In genomic region chr6:72916330-72916729, GRCm38 (mm10) we compare ENCODE assay signal across 21 mouse cellular contexts. TPM values are rescaled to one million over a fixed set of nuclear protein-coding genes. Genes with fewer than 3 reads are reported as not detected.
DNase-seq lines count a peak whose midpoint lies in the region; ATAC-seq and TF ChIP-seq lines count a peak whose summit lies in the region.
"Had no signal": no experiment of that assay in that cellular context is flagged by ENCODE, and none has a peak within 500 bp of the region (broad histone marks: within the 10 kb centered on the region; RNA-seq: fewer than 3 reads in every experiment).

No protein-coding gene starts in this region.

- peak; percentile 57 for ATAC-seq in megakaryocyte, adult 5-6 weeks (ENCODE audit: poor library complexity, severe bottlenecking)
- ATAC-seq in neural tube, embryonic 15.5 days (ENCODE audit: low FRiP score): no peak
- ATAC-seq: forebrain, embryonic 14.5 days; forebrain, embryonic 16.5 days had no signal

- WGBS in neural tube, embryonic 15.5 days: 83% methylated on average over 7 of the region's 7 CpGs

- H3K4me2 ChIP-seq in neural tube, embryonic 15.5 days: no peak overlapping the region
- H3K4me2 ChIP-seq: embryonic facial prominence, embryonic 13.5 days; embryonic facial prominence, embryonic 15.5 days; forebrain, embryonic 12.5 days had no signal

- no peak overlapping the region for H3K4me3 ChIP-seq in ES-E14 (ENCODE audit: insufficient read depth in 1 of 2, low read depth in 1 of 2, low read length in 2 of 2, poor library complexity in 1 of 2, severe bottlenecking in 1 of 2)
- H3K4me3 ChIP-seq in neural tube, embryonic 15.5 days (replicated peaks): no peak overlapping the region
- H3K4me3 ChIP-seq: embryonic facial prominence, embryonic 13.5 days; embryonic facial prominence, embryonic 15.5 days; erythroblast, embryonic 14.5 days; forebrain, embryonic 10.5 days; forebrain, embryonic 12.5 days had no signal

- no peaks in the 10 kb centered on the region for H3K36me3 ChIP-seq in ES-E14 (ENCODE audit: control insufficient read depth, insufficient read depth, low read length, poor library complexity, severe bottlenecking)
- no peaks in the 10 kb centered on the region for H3K36me3 ChIP-seq in neural tube, embryonic 15.5 days
- H3K36me3 ChIP-seq: embryonic facial prominence, embryonic 13.5 days; embryonic facial prominence, embryonic 15.5 days; forebrain, embryonic 10.5 days; forebrain, embryonic 12.5 days had no signal

- H3K27ac ChIP-seq in ES-E14 (ENCODE audit: insufficient read depth, low read depth, low read length, poor library complexity, severe bottlenecking): no peak overlapping the region
- no peak overlapping the region for H3K27ac ChIP-seq in neural tube, embryonic 15.5 days (replicated peaks)
- H3K27ac ChIP-seq: embryonic facial prominence, embryonic 13.5 days; embryonic facial prominence, embryonic 15.5 days; forebrain, embryonic 10.5 days; forebrain, embryonic 12.5 days had no signal

- H3K4me1 ChIP-seq in ES-E14 (ENCODE audit: control insufficient read depth in 2 of 2, insufficient read depth in 2 of 2, low read length in 2 of 2, poor library complexity in 1 of 2): peaks cover 3 to 5% of the 10 kb centered on the region in 2 experiments; a peak in 2 of 4 replicates
- no peaks in the 10 kb centered on the region for H3K4me1 ChIP-seq in neural tube, embryonic 15.5 days
- H3K4me1 ChIP-seq: embryonic facial prominence, embryonic 13.5 days; embryonic facial prominence, embryonic 15.5 days; forebrain, embryonic 12.5 days had no signal

- in situ Hi-C loops in ES-E14 (cut with MboI; ENCODE audit: low sequenced_read_pairs in 2 of 2, unreplicated experiment in 2 of 2): no loop called here

- H3K9me3 ChIP-seq in ES-E14 (ENCODE audit: control insufficient read depth, insufficient read depth, low read depth, low read length): no peaks in the 10 kb centered on the region
- H3K9me3 ChIP-seq in neural tube, embryonic 15.5 days (replicated peaks): no peaks in the 10 kb centered on the region
- H3K9me3 ChIP-seq: embryonic facial prominence, embryonic 13.5 days; embryonic facial prominence, embryonic 15.5 days; forebrain, embryonic 10.5 days; forebrain, embryonic 12.5 days had no signal

- H3K9ac ChIP-seq in ES-E14 (ENCODE audit: insufficient read depth, low read depth, low read length, poor library complexity, severe bottlenecking): peak overlapping the region; percentile 5; the same call in 1 of the 2 replicates
- H3K9ac ChIP-seq in neural tube, embryonic 15.5 days (replicated peaks): no peak overlapping the region
- H3K9ac ChIP-seq: embryonic facial prominence, embryonic 13.5 days; embryonic facial prominence, embryonic 15.5 days; forebrain, embryonic 12.5 days had no signal

- DNase-seq in ES-E14 (ENCODE audit: low read depth, low spot score): no peak
- DNase-seq in embryo, embryonic 10 days (ENCODE audit: low spot score): no peak
- no peak for DNase-seq in layer of hippocampus, postnatal 14 days (ENCODE audit: low spot score in 2 of 2)
- DNase-seq: adrenal gland, adult 2 months; adrenal gland, postnatal 10 days; adrenal gland, postnatal 25 days; cerebellum, adult 11 months; cerebellum, adult 2 months; cerebellum, adult 9-10 months; cerebellum, postnatal 10 days; cerebellum, postnatal 25 days; embryo, embryonic 11 days had no signal

- no peaks in the 10 kb centered on the region for H3K27me3 ChIP-seq in neural tube, embryonic 15.5 days (replicated peaks)
- H3K27me3 ChIP-seq: embryonic facial prominence, embryonic 13.5 days; embryonic facial prominence, embryonic 15.5 days had no signal

TF ChIP-seq in ES-E14, 5 proteins besides CTCF, POLR2A, EP300 and RAD21:
- TF ChIP-seq ZNF384 (IDR thresholded peaks at IDR 0.05; ENCODE audit: low read depth, low read length): no peak
- TF ChIP-seq HCFC1 (IDR thresholded peaks at IDR 0.05; ENCODE audit: borderline replicate concordance, insufficient read depth, low read length): no peak
- no peak for TF ChIP-seq ZC3H11A (IDR thresholded peaks at IDR 0.05; ENCODE audit: borderline replicate concordance, low read depth, low read length)
- TF ChIP-seq CHD2 (IDR thresholded peaks at IDR 0.05; ENCODE audit: low read depth, low read length): no peak
- TF ChIP-seq MAFK (IDR thresholded peaks at IDR 0.05; ENCODE audit: insufficient read depth, low read depth, low read length): no peak

RNA-seq across cellular contexts. Expression of gene Kcmf1, which starts 16.6 kb away (rescaled TPM):
- total RNA-seq in ES-E14 (2012; rRNA removed): 101 and 122 TPM in 2 replicates
- 81.0 and 110 TPM in 2 replicates for total RNA-seq in megakaryocyte, adult 5-6 weeks (2015)
- 100 and 110 TPM in 2 replicates for total RNA-seq in megakaryocyte, adult 5-6 weeks (2017)
- 36.5 and 40.9 TPM in 2 replicates for polyA plus RNA-seq in neural tube, embryonic 15.5 days (2015; fragmentation: Nextera tagmentation; extraction: Ambion mirVana)
- total RNA-seq in layer of hippocampus, postnatal 14 days (2021): 10 to 100 TPM; 58.6 to 63.0 TPM

RNA-seq across cellular contexts. Expression of gene Tmsb10, which starts 42.2 kb away (rescaled TPM):
- total RNA-seq in ES-E14 (2012; rRNA removed): 430 and 651 TPM in 2 replicates
- 3,978 and 3,999 TPM in 2 replicates for total RNA-seq in megakaryocyte, adult 5-6 weeks (2015)
- 2,780 and 3,394 TPM in 2 replicates for total RNA-seq in megakaryocyte, adult 5-6 weeks (2017)
- polyA plus RNA-seq in neural tube, embryonic 15.5 days (2015; fragmentation: Nextera tagmentation; extraction: Ambion mirVana): 3,928 and 4,902 TPM in 2 replicates
- 100 to 1,000 TPM; 787 to 793 TPM for total RNA-seq in layer of hippocampus, postnatal 14 days (2021)
